Mouse (Mus musculus) T-cell, adult 66 days (primary cell): ENCODE results near the gene Tenm4. TPM values are rescaled to one million over a fixed set of nuclear protein-coding genes. Genes with fewer than 3 reads are reported as not detected.

Experiments used
- total RNA-seq, 2 experiments: library from RNA; stranded (reverse); gene quantifications; 3 replicates in 1 of 2; 4 replicates in 1 of 2; pipeline ENCODE4 v1.2.4; 2023

Gene Tenm4
- under 1 TPM; 0.30 to 0.61 TPM for total RNA-seq

DNA sequence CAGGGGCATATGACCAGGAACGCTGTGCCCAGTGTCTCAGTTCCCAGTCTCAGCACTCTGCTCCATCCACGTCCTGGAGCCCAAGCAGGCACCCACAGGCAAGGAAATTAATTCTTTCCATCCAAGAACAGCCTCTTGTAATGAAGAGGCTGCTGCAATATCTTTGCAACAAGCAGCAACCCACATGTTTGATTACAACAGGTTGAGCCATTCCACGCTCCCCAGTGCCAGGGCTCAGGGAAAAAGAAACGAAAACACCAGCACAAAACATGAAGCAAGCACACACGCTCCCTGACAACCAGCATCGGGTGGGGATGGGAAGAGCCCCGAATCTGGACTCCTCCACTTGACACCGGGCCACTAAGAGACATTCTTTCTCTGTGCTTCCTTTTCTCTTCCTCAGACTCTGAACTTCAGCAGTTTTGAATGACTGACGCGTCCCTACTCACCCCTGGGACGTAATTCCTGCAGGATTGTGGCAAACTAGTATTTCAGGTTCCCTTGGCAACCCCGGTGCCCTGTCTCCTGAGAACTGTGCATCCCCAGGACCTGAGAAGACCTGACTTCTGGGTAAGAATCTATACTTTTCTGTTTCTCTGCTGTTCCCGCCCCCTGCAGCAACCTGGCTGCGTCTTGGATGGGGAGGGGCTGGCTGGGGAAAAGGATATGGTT is at the start of gene Tenm4:
TSS of gene Tenm4 (plus strand) at position 323 of the 672 bp plus-strand sequence.

DNA sequence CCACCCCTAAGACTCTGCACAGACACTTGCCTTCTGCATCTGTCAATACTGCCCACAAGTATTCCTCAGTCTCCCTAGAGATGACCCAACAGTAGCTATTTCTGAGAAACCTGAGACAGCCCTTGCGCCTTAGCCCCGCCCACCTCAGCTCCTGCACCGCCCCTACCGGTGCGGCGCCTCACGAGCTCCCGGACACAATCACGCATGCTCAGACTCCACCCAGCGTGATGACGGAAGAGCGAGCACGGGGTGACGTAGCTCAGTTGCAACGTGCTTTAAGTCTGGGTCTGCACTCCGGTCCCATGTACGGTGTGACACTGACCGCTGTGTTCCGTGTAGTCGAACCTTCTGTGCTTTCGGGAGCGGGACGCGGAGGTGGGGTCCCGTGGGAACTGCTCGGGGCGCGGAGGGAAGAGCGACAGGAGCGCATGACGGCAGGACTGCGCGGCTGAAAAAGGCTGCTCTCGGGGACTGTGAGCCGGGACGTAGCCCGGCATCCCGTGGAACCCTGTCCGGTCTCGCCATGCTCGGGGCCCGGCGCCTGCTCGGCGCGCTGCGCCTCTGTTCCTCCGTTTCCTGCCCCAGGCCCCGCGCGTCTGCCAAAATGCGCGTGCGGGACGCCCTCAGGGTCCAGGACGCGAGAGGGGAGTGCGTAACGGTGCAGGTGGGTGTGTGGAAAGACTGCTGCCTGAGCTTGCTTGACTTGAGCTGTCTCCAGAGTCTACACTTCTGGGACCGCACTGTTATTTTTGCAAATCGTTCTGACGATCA is 780.4 kb downstream of the Tenm4 start, which contains the start of gene Nars2:
TSS of gene Nars2 (plus strand) at position 225 of the 771 bp plus-strand sequence.

